Mouse (Mus musculus): ENCODE results near the gene March7.
A peak's percentile ranks its signal among the peaks of the same experiment; 100 is the strongest.

The March7 gene

DNA sequence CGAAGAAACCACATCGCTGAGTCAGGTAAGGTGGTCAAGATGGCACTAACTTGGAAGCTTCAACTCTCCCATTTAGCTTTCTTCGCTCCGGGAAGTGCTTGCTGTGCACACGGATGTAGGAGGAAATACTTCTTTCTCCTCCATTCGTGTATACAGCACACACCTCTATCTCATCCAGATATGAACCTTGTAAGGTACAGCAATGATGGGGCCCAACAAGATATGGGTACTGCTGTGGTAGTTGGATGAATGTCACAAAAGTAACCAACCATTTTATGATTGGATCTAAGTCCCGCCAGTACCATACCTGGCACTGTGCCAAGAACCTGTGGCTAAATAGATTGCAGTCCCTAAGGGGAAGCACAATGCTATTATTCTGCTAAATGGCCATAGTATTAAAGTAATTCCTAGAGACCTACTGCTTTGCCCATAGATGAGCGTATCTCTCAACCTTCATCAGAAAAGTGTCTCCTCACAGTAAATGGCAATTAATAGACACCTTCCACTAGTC is 75.5 kb downstream of the March7 start:
- DNase-seq (ENCODE audit: low read depth, low spot score) = no peak

DNA sequence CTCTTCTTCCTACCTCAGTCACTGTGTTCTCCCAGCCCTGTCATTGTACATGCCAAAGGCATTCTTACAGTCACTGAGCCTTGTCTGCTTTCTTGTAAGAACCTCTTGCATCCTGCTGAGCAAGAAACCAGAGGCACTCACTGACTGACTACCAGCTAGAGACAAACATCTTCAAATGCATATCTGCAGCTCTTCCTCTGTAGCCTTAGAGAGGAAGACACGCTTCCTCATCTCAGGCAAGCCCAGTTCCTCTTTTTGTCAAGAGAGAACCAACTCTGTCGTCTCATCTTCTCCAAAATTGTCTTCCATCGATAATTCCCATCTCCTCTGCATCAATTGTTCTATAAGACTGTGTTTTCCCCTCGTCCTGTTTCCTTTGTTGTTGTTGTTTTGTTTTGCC is 78.9 kb downstream of the March7 start:
- DNase-seq (ENCODE audit: low read depth, low spot score) = no peak

DNA sequence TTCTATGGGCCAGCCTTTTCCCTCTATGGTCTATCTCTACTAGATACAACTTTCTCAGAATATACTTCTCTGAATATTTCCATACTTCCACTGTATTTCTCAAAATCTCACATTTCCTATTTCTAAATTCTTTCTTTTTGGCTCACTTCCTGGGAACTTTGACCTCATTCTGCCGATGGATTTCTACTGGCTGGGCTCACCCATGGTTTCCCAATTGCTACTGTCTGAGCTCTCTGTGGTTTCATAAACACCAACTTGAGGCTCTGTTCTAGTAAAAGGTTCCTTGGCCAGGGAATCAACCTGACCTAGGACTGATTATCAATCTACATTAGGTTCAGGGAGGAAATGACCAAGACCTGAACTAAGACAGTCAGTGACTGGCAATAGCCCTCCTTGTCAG is 79.8 kb downstream of the March7 start:
- DNase-seq (ENCODE audit: low read depth, low spot score) = no peak

DNA sequence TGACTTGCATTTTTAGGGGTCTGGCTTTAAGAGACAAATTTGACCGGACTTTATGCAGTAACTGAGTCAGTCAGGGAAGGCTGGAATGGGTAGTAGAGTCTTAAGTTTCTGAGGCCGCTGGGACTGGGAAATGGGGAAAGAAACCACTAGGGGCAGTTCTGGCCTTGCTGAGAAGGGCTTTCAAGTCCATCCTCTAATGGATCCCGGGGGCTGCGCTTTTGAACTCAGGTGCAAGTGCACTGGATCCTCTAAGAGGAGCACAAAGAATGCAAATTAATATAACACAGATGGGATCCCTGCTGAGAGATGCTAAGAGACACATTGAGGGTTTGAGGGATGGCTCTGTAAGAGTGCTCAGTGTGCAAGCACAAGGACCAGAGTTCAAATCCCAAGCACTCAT is 81.7 kb downstream of the March7 start:
- DNase-seq (ENCODE audit: low read depth, low spot score) = peak; percentile 50

DNA sequence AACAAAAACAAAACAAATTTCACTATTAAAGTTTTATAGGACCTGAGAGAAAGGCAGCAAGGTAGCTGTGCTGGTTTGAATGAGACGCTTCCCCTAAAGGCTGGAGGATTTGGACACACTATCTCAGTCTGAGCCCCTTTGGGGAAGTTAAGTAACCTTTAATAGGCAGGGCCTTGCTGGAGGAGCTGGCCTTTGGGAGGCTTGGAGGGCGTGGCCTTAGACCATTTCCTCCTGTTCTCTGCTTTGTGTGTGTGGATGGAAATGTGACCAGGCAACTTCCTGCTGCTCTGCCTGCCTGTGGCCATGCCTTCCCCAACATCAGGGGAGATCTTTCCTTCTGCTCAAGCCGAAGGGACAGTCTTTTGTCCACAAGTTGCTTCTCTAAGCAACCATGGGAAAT is 88.6 kb downstream of the March7 start:
- peak; percentile 76 for DNase-seq (ENCODE audit: low read depth, low spot score)

DNA sequence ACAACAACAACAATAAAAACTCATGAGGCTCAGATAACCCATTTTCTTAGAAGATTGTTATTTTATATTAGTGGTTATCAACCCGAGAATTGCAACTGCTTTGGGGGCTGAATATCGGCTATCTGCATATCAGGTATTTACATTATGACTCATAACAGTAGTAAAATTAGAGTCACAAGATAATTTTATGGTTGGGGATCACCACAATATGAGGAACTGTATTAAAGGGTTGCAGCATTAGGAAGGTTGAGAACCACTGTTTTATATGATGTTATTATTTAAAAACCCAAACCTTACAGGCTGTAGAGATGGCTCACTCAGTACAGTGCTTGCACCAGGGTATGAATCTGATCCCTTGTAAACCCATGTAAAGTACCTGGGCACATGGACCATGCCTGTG is 89.6 kb downstream of the March7 start:
- no peak for DNase-seq (ENCODE audit: low read depth, low spot score)

Data from R1 (cell line).